Mouse (Mus musculus) olfactory bulb, adult 2 months (tissue): ENCODE data around the gene Rxfp4.

Experiments
- CTCF ChIP-seq: fragments of 200-500 bp; IDR thresholded peaks from 2 replicates; pipeline ENCODE4 v1.5.1; 2012; ENCODE audit warnings: low read depth, mild to moderate bottlenecking, low read length, moderate library complexity; ENCODE audit not compliant: insufficient read depth
- POLR2A ChIP-seq: fragments of 200-500 bp; IDR thresholded peaks from 2 replicates; pipeline ENCODE4 v1.6.1; 2012; ENCODE audit warnings: mild to moderate bottlenecking, low read depth, low read length, moderate library complexity; ENCODE audit not compliant: insufficient read depth

GRCm38 (mm10) chr3:88659798-88660197, 6.9 kb upstream of the Rxfp4 start:
- TF ChIP-seq CTCF (no peak), POLR2A (no peak)
